Mouse (Mus musculus): ENCODE data around the gene Tnfrsf18. TPM values are rescaled to one million over a fixed set of nuclear protein-coding genes. Genes with fewer than 3 reads are reported as not detected.

Tnfrsf18 gene
- polyA plus RNA-seq, 2 experiments: 1.9 to 4.7 TPM

DNA sequence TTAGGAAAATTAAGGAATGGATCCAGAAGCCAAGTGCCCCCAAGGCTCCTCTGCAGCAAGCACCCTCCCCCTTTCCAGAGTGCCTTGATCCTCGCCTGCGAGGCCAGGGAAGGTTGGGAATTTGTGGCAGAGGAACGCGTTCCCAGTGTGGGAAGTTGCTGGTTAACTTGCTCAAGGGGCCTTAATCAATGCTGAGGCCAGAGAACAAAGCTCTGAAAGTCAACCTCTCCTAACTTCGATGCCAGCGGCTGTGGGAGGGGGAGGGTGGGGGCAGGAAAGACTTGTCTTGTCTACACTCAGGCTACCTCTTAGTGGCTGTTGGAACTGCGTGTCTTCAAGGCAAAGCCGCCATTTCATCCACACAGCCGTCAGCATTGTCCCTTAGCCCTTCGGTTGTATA is 31.7 kb downstream of the Tnfrsf18 start:
- DNase-seq (ENCODE audit: low spot score) (no peak), ATAC-seq (ENCODE audit: low FRiP score, low read depth) (no peak)
- 67% methylated on average over 10 of the region's 10 CpGs for WGBS
- no peaks in the 10 kb centered on the region for H3K36me3 ChIP-seq (ENCODE audit: control insufficient read depth, insufficient read depth, low read length)
- no peaks in the 10 kb centered on the region for H3K4me1 ChIP-seq (ENCODE audit: control insufficient read depth, insufficient read depth, low read length)
- H3K4me2 ChIP-seq (replicated peaks; ENCODE audit: low read depth, low read length, severe bottlenecking): 0 out of 2 replicates have a peak overlapping the region, but pooled peaks have one; percentile 6
- H3K27ac ChIP-seq (replicated peaks; ENCODE audit: low read depth, low read length): no peak overlapping the region
- H3K9ac ChIP-seq (ENCODE audit: low read depth, low read length, severe bottlenecking): no peak overlapping the region
- 0 out of 2 replicates have a peak overlapping the region, but pooled peaks have one; percentile 5 for H3K4me3 ChIP-seq (replicated peaks; ENCODE audit: low read length)
- no peaks in the 10 kb centered on the region for H3K27me3 ChIP-seq (ENCODE audit: control insufficient read depth, insufficient read depth, low read length)
- no peaks in the 10 kb centered on the region for H3K9me3 ChIP-seq (ENCODE audit: control insufficient read depth, low read length)
- no peak for TF ChIP-seq POLR2A (IDR thresholded peaks at IDR 0.05; ENCODE audit: borderline replicate concordance, extremely low read depth, insufficient read depth, insufficient read length)

- DNase-seq (ENCODE audit: low spot score): no peak
- Histone ChIP-seq H3K27ac (replicated peaks; ENCODE audit: low read depth, low read length) (peak overlapping the region; percentile 39), H3K4me1 (ENCODE audit: control insufficient read depth, insufficient read depth, low read length) (no peaks in the 10 kb centered on the region), H3K9ac (ENCODE audit: low read depth, low read length, severe bottlenecking) (no peak overlapping the region), H3K36me3 (ENCODE audit: control insufficient read depth, insufficient read depth, low read length) (no peaks in the 10 kb centered on the region), H3K9me3 (ENCODE audit: control insufficient read depth, low read length) (no peaks in the 10 kb centered on the region), H3K4me3 (replicated peaks; ENCODE audit: low read length) (peak overlapping the region; percentile 18), H3K4me2 (replicated peaks; ENCODE audit: low read depth, low read length, severe bottlenecking) (no peak overlapping the region), H3K27me3 (ENCODE audit: control insufficient read depth, insufficient read depth, low read length) (no peaks in the 10 kb centered on the region)
- no peak for ATAC-seq (ENCODE audit: low FRiP score, low read depth)
- no peak for TF ChIP-seq POLR2A (IDR thresholded peaks at IDR 0.05; ENCODE audit: borderline replicate concordance, extremely low read depth, insufficient read depth, insufficient read length)
- 67% methylated on average over 9 of the region's 9 CpGs for WGBS
Observed at GRCm38 (mm10) chr4:156058826-156059225, 32.9 kb downstream of the Tnfrsf18 start.

DNA sequence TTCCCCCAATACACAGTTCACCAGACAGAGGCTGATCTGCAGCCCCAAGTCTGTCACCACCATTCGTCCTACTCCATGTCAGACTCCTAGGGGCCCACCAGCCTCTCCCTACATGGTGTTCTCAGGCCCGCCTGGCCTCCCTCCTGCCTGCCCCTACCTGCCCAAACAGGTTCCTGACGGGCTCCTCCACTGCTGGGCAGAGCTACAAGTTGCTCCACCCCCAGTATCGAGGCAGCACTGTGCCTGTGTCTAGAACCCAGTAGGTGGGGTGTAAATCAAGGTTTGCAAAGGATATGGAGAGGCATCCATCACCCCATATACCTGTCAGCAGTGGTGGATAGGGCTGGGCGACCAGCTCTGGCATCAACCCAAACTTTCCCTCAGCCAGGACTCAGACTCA is 33.3 kb downstream of the Tnfrsf18 start, which contains the start of gene Ttll10:
Gene Ttll10, minus strand, starts transcription at position 154 of the 400 bp plus-strand sequence.
- Histone ChIP-seq H3K27me3 (ENCODE audit: control insufficient read depth, insufficient read depth, low read length) (no peaks in the 10 kb centered on the region), H3K4me3 (replicated peaks; ENCODE audit: low read length) (peak within 1 kb of the TSS; percentile 18), H3K4me1 (ENCODE audit: control insufficient read depth, insufficient read depth, low read length) (no peaks in the 10 kb centered on the region), H3K4me2 (replicated peaks; ENCODE audit: low read depth, low read length, severe bottlenecking) (no peak within 1 kb of the TSS), H3K9me3 (ENCODE audit: control insufficient read depth, low read length) (no peaks in the 10 kb centered on the region), H3K9ac (ENCODE audit: low read depth, low read length, severe bottlenecking) (no peak within 1 kb of the TSS), H3K27ac (replicated peaks; ENCODE audit: low read depth, low read length) (peak within 1 kb of the TSS; percentile 39), H3K36me3 (ENCODE audit: control insufficient read depth, insufficient read depth, low read length) (no peaks in the 10 kb centered on the region)
- 25% methylated on average over 5 of the region's 5 CpGs for WGBS
- 0 out of 2 replicates have a peak, but pooled peaks have one; percentile 41 for ATAC-seq (ENCODE audit: low FRiP score, low read depth)
- DNase-seq (ENCODE audit: low spot score): peak; percentile 34
- no peak for TF ChIP-seq POLR2A (IDR thresholded peaks at IDR 0.05; ENCODE audit: borderline replicate concordance, extremely low read depth, insufficient read depth, insufficient read length)

GRCm38 (mm10) chr4:156059713-156060112 is 33.7 kb downstream of the Tnfrsf18 start:
- Histone ChIP-seq H3K4me1 (ENCODE audit: control insufficient read depth, insufficient read depth, low read length) (no peaks in the 10 kb centered on the region), H3K9ac (ENCODE audit: low read depth, low read length, severe bottlenecking) (no peak overlapping the region), H3K27ac (replicated peaks; ENCODE audit: low read depth, low read length) (no peak overlapping the region), H3K36me3 (ENCODE audit: control insufficient read depth, insufficient read depth, low read length) (no peaks in the 10 kb centered on the region), H3K4me3 (replicated peaks; ENCODE audit: low read length) (no peak overlapping the region), H3K27me3 (ENCODE audit: control insufficient read depth, insufficient read depth, low read length) (no peaks in the 10 kb centered on the region), H3K9me3 (ENCODE audit: control insufficient read depth, low read length) (no peaks in the 10 kb centered on the region), H3K4me2 (replicated peaks; ENCODE audit: low read depth, low read length, severe bottlenecking) (no peak overlapping the region)
- peak; percentile 65; the same call in 1 of the 2 replicates for ATAC-seq (ENCODE audit: low FRiP score, low read depth)
- peak; percentile 70 for DNase-seq (ENCODE audit: low spot score)
- TF ChIP-seq POLR2A (IDR thresholded peaks at IDR 0.05; ENCODE audit: borderline replicate concordance, extremely low read depth, insufficient read depth, insufficient read length): no peak
- 16% methylated on average over 8 of the region's 10 CpGs for WGBS

GRCm38 (mm10) chr4:156063861-156064509 is 38.0 kb downstream of the Tnfrsf18 start:
- H3K9me3 ChIP-seq (ENCODE audit: control insufficient read depth, low read length): no peaks in the 10 kb centered on the region
- no peak overlapping the region for H3K9ac ChIP-seq (ENCODE audit: low read depth, low read length, severe bottlenecking)
- TF ChIP-seq POLR2A (IDR thresholded peaks at IDR 0.05; ENCODE audit: borderline replicate concordance, extremely low read depth, insufficient read depth, insufficient read length): no peak
- H3K4me3 ChIP-seq (replicated peaks; ENCODE audit: low read length): no peak overlapping the region
- ATAC-seq (ENCODE audit: low FRiP score, low read depth) (no peak), DNase-seq (ENCODE audit: low spot score) (no peak)
- no peak overlapping the region for H3K4me2 ChIP-seq (replicated peaks; ENCODE audit: low read depth, low read length, severe bottlenecking)
- 9% methylated on average over 4 of the region's 4 CpGs for WGBS
- no peak overlapping the region for H3K27ac ChIP-seq (replicated peaks; ENCODE audit: low read depth, low read length)
- H3K36me3 ChIP-seq (ENCODE audit: control insufficient read depth, insufficient read depth, low read length): no peaks in the 10 kb centered on the region
- H3K4me1 ChIP-seq (ENCODE audit: control insufficient read depth, insufficient read depth, low read length): no peaks in the 10 kb centered on the region
- no peaks in the 10 kb centered on the region for H3K27me3 ChIP-seq (ENCODE audit: control insufficient read depth, insufficient read depth, low read length)

All from limb, embryonic 14.5 days (tissue).